14 mouse cellular contexts compared by ENCODE assay signal in genomic region chr12:7636417-7637175, GRCm38 (mm10).
DNase-seq lines count a peak whose midpoint lies in the region; TF ChIP-seq lines count a peak whose summit lies in the region.
"Had no signal": no experiment of that assay in that cellular context is flagged by ENCODE, and none has a peak within 500 bp of the region (broad histone marks: within the 10 kb centered on the region; RNA-seq: fewer than 3 reads in every experiment).

No protein-coding gene starts in this region.

- no peak overlapping the region for H3K27ac ChIP-seq in gastrocnemius, adult 2 months
- H3K27ac ChIP-seq: embryonic facial prominence, embryonic 15.5 days; limb, embryonic 12.5 days; midbrain, embryonic 12.5 days; neural tube, embryonic 15.5 days had no signal

- peak; percentile 16 for DNase-seq in gastrocnemius, adult 2 months
- no peak for DNase-seq in gastrocnemius, postnatal 36 days
- DNase-seq in adrenal gland, postnatal 14 days: peak; percentile 38
- DNase-seq in kidney, adult 9 months: peak; percentile 22
- DNase-seq in lung, postnatal 25 days (ENCODE audit: low spot score): peak; percentile 12
- no peak for DNase-seq in spleen, postnatal 10 days (ENCODE audit: low spot score in 2 of 2)
- no peak for DNase-seq in gastrocnemius, postnatal 10 days
- no peak for DNase-seq in frontal cortex, postnatal 25 days (ENCODE audit: low spot score in 2 of 2)
- DNase-seq: cerebellum, adult 18-20 months; gastrocnemius, postnatal 14 days had no signal

- no peak for TF ChIP-seq CTCF in gastrocnemius, adult 2 months (IDR thresholded peaks at IDR 0.05)

- intact Hi-C loops in gastrocnemius, adult 2 months (cut with DNase I): no loop called here
- intact Hi-C loops in gastrocnemius, postnatal 36 days (cut with DNase I): no loop called here

- H3K4me3 ChIP-seq in gastrocnemius, adult 2 months: no peak overlapping the region
- H3K4me3 ChIP-seq: embryonic facial prominence, embryonic 15.5 days; limb, embryonic 12.5 days; midbrain, embryonic 12.5 days; neural tube, embryonic 15.5 days had no signal

Comparison
In these comparisons a context has a peak if more than half of its experiments do, and no peak if none do; other contexts are left out.
1. DNase-seq: peak in gastrocnemius, adult 2 months (single experiment), adrenal gland, postnatal 14 days (single experiment), kidney, adult 9 months (single experiment) and lung, postnatal 25 days (single experiment); none in gastrocnemius, postnatal 36 days (0 of 2), spleen, postnatal 10 days (0 of 2), gastrocnemius, postnatal 10 days (single experiment) and frontal cortex, postnatal 25 days (0 of 2).